Mouse (Mus musculus): ENCODE measurements at regions not wholly inside any gene's neighbourhood (a gene's known extent, or its start where the extent isn't known, plus 50 kb on each side); places are given as distances from the start of the nearest gene placed in this dataset.
A peak's percentile ranks its signal among the peaks of the same experiment; 100 is the strongest.

GRCm38 (mm10) chr7:40663781-40664180 lies 234.3 kb upstream of the Vstm2b start:
- DNase-seq (ENCODE audit: low read depth, low spot score) = no peak

- no peak for DNase-seq (ENCODE audit: low read depth, low spot score)
Measured at GRCm38 (mm10) chr7:40666625-40667024, 231.5 kb upstream of the Vstm2b start.

- no peak for DNase-seq (ENCODE audit: low read depth, low spot score)
Measured at GRCm38 (mm10) chr7:40670401-40670800, 227.7 kb upstream of the Vstm2b start.

GRCm38 (mm10) chr7:40671068-40671467 lies 227.1 kb upstream of the Vstm2b start:
- DNase-seq (ENCODE audit: low read depth, low spot score) = no peak

GRCm38 (mm10) chr7:40672348-40672747 lies 225.8 kb upstream of the Vstm2b start:
- no peak for DNase-seq (ENCODE audit: low read depth, low spot score)

GRCm38 (mm10) chr7:40674397-40674796 lies 223.7 kb upstream of the Vstm2b start:
- DNase-seq (ENCODE audit: low read depth, low spot score) = no peak

- peak; percentile 20 for DNase-seq (ENCODE audit: low read depth, low spot score)
Measured at GRCm38 (mm10) chr7:40677601-40678000, 220.5 kb upstream of the Vstm2b start.

GRCm38 (mm10) chr7:40680567-40680966 lies 217.6 kb upstream of the Vstm2b start:
- no peak for DNase-seq (ENCODE audit: low read depth, low spot score)

- no peak for DNase-seq (ENCODE audit: low read depth, low spot score)
Measured at GRCm38 (mm10) chr7:40680993-40681392, 217.1 kb upstream of the Vstm2b start.

- no peak for DNase-seq (ENCODE audit: low read depth, low spot score)
Measured at GRCm38 (mm10) chr7:40683176-40683575, 215.0 kb upstream of the Vstm2b start.

GRCm38 (mm10) chr7:40683641-40684040 lies 214.5 kb upstream of the Vstm2b start:
- DNase-seq (ENCODE audit: low read depth, low spot score) = no peak

GRCm38 (mm10) chr7:40687005-40687404 lies 211.1 kb upstream of the Vstm2b start:
- DNase-seq (ENCODE audit: low read depth, low spot score) = no peak

GRCm38 (mm10) chr7:40688546-40688945 lies 209.6 kb upstream of the Vstm2b start:
- DNase-seq (ENCODE audit: low read depth, low spot score) = no peak

- DNase-seq (ENCODE audit: low read depth, low spot score) = peak; percentile 20
Measured at GRCm38 (mm10) chr7:40693755-40694154, 204.4 kb upstream of the Vstm2b start.

GRCm38 (mm10) chr7:40697551-40697950 lies 200.6 kb upstream of the Vstm2b start:
- no peak for DNase-seq (ENCODE audit: low read depth, low spot score)

GRCm38 (mm10) chr7:40698309-40698708 lies 199.8 kb upstream of the Vstm2b start:
- DNase-seq (ENCODE audit: low read depth, low spot score) = peak; percentile 37

- DNase-seq (ENCODE audit: low read depth, low spot score) = no peak
Measured at GRCm38 (mm10) chr7:40699633-40700032, 198.5 kb upstream of the Vstm2b start.

GRCm38 (mm10) chr7:40700656-40701055 lies 197.5 kb upstream of the Vstm2b start:
- DNase-seq (ENCODE audit: low read depth, low spot score) = no peak

- DNase-seq (ENCODE audit: low read depth, low spot score) = peak; percentile 51
Measured at GRCm38 (mm10) chr7:40702191-40703045, 195.7 kb upstream of the Vstm2b start.

- no peak for DNase-seq (ENCODE audit: low read depth, low spot score)
Measured at GRCm38 (mm10) chr7:40708231-40708630, 189.9 kb upstream of the Vstm2b start.

GRCm38 (mm10) chr7:40717991-40718390 lies 180.1 kb upstream of the Vstm2b start:
- DNase-seq (ENCODE audit: low read depth, low spot score) = no peak

- DNase-seq (ENCODE audit: low read depth, low spot score) = no peak
Measured at GRCm38 (mm10) chr7:40736971-40737468, 161.1 kb upstream of the Vstm2b start.

GRCm38 (mm10) chr7:40737496-40737895 lies 160.6 kb upstream of the Vstm2b start:
- peak; percentile 66 for DNase-seq (ENCODE audit: low read depth, low spot score)

Measured in brain, adult 2 months (tissue).